Mouse (Mus musculus) right cerebral cortex, adult 2 months (tissue): ENCODE results near the gene Rhox4f.
"Not testable (repeated sequence)": the region's sequence is repeated elsewhere in the genome, so short reads cannot be mapped to it uniquely, and the experiment has no call there.

ENCODE experiments used
- DNase-seq, 2 experiments: peaks; one replicate each; pipeline ENCODE4 v3.0.0; 2021 to 2022; ENCODE audit warnings: low spot score in 2 of 2

Gene Rhox4f

DNA sequence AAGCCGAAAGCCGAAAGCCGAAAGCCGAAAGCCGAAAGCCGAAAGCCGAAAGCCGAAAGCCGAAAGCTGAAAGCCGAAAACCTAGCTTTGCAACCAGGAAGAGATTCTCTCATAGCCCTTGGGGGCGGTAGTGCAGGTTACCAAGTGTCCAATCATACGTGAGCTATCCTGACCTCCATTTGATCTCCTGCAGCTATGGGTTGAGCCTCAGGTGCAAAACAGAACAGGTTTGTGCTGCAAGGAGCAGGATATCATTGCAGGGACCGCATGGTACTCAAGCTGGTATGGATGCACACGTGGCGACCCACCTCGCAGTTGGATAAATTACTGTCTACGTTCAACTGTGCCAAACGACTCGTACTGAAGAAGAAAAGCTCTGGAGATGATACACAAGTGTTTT lies at the start of gene Rhox4f:
Rhox4f (minus strand) TSS at position 101 of the 400 bp plus-strand sequence.
- DNase-seq: not testable (repeated sequence)

DNA sequence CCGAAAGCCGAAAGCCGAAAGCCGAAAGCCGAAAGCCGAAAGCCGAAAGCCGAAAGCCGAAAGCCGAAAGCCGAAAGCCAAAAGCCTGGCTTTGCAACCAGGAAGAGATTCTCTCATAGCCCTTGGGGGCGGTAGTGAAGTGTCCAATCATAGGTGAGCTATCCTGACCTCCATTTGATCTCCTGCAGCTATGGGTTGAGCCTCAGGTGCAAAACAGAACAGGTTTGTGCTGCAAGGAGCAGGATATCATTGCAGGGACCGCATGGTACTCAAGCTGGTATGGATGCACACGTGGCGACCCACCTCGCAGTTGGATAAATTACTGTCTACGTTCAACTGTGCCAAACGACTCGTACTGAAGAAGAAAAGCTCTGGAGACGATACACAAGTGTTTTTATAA lies 43.7 kb upstream of the Rhox4f start, which contains the start of gene Rhox4g:
Rhox4g (minus strand) TSS at position 101 of the 400 bp plus-strand sequence.
- not testable (repeated sequence) for DNase-seq

DNA sequence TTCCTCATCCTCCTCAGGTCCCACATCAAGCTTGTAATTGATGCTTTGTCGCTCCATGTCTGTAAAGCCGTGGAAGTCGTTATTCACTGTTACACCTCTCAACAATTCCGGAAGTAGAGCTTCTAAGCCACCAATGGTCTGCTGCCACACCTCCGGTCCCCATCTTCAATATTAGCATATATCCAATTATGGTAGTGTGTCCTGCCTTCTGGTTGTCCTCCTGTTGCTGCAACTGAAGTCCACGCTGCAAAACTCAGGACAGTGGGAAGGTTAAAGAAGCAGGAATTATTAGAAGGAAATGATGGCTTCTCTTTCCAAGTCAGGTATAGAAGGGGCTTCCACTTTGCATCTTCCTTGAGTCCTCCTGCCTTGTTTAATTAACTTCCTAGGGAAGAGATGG lies 35.9 kb upstream of the Rhox4f start, which contains the start of gene Rhox2g:
Rhox2g (minus strand) TSS at position 101 of the 400 bp plus-strand sequence.
- not testable (repeated sequence) for DNase-seq

DNA sequence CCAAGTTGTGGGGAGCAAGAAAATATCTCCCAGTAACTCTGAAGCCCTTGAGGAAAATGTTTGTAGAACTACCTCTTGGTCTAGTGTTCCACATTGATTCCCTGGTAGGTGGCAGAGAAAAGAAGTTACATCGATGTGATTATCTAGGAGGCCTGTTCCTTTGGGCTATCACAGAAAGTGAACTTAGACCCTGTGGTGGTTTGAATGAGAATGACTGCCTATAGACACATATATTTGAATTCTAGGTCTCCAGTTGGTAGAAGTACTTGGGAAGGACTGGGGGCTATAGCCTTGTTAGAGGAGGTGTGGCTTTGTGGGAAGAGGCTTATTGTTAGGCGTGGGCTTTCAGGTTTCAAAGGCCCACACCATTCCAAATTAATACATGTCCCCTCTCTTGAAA lies 21.0 kb upstream of the Rhox4f start, which contains the start of gene Rhox3g:
Rhox3g (minus strand) TSS at position 101 of the 400 bp plus-strand sequence.
- DNase-seq: not testable (repeated sequence)

DNA sequence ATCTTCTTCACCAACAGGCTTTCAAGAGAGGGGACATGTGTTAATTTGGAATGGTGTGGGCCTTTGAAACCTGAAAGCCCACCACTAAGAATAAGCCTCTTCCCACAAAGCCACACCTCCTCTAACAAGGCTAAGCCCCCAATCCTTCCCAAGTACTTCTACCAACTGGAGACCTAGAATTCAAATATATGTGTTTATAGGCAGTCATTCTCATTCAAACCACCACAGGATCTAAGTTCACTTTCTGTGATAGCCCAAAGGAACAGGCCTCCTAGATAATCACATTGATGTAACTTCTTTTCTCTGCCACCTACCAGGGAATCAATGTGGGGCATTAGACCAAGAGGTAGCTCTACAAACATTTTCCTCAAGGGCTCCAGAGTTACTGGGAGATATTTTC lies 26.8 kb downstream of the Rhox4f start, which contains the start of gene Rhox3f:
Rhox3f (plus strand) TSS at position 301 of the 400 bp plus-strand sequence.
- not testable (repeated sequence) for DNase-seq

DNA sequence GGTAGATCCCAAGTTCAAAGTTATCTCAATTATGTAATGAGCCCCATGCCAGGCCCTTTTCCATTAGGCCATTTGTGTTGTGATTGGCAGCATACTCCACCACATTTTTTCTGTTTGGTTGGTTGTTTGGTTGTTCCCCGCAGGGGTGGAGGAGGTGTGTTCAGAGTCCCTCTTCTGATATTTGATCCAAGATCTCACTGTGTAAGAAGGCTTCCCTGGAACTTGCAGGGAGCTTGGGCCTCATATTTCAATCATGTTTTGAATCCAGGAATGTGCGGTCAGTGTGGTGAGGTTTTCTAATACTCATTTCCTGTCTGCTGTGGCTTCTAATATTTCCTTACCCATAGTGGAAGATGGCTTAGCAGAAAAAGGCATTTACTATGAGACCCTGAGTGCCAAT lies 34.9 kb downstream of the Rhox4f start:
- DNase-seq: not testable (repeated sequence)

DNA sequence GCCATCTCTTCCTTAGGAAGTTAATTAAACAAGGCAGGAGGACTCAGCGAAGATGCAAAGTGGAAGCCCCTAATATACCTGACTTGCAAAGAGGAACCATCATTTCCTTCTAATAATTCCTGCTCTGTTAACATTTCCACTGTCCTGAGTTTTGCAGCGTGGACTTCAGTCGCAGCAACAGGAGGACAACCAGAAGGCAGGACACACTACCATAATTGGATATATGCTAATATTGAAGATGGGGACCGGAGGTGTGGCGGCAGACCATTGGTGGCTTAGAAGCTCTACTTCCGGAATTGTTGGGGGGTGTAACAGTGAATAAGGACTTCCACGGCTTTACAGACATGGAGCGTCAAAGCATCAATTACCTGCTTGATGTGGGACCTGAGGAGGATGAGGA lies 36.4 kb downstream of the Rhox4f start, which contains the start of gene Rhox2f:
Rhox2f (plus strand) TSS at position 301 of the 400 bp plus-strand sequence.
- DNase-seq: not testable (repeated sequence)

DNA sequence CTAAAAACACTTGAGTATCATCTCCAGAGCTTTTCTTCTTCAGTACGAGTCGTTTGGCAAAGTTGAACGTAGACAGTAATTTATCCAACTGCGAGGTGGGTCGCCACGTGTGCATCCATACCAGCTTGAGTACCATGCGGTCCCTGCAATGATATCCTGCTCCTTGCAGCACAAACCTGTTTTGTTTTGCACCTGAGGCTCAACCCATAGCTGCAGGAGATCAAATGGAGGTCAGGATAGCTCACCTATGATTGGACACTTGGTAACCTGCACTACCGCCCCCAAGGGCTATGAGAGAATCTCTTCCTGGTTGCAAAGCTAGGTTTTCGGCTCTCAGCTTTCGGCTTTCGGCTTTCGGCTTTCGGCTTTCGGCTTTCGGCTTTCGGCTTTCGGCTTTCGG lies 50.4 kb downstream of the Rhox4f start, which contains the start of gene Rhox4e:
Rhox4e (plus strand) TSS at position 301 of the 400 bp plus-strand sequence.
- DNase-seq: not testable (repeated sequence)
